Mouse (Mus musculus): ENCODE data around the gene S100a1. TPM values are rescaled to one million over a fixed set of nuclear protein-coding genes. Genes with fewer than 3 reads are reported as not detected.
A peak's percentile ranks its signal among the peaks of the same experiment; 100 is the strongest.

The S100a1 gene
- total and polyA plus RNA-seq, 2 experiments from 2014 or later = 16.4 to 54.2 TPM

DNA sequence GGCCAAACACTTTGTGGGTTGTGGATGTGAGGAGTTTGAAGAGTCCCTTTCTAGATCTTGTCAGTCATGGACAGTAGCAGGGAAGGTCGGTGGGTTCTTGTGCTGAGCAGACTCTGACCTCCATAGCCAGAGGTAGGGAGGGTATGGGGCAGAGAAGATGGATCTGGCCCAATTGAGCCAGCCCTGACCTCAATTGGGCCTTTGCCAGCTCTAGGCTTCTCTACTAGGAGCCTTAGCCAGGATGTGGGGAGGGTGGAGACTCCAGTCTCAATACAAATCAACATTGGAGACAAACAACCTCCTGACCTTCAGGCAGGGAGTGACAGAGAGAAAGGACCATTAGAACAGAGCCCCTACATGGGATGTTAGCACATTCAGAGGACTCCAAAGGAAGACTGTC is 1.1 kb upstream of the S100a1 start:
- ATAC-seq (ENCODE audit: low FRiP score) = no peak
- no peak for TF ChIP-seq CTCF (IDR thresholded peaks at IDR 0.05)
- no peaks in the 10 kb centered on the region for H3K9me3 ChIP-seq (ENCODE audit: low read length)
- H3K4me2 ChIP-seq (ENCODE audit: low read depth, low read length, poor library complexity, severe bottlenecking) = peak overlapping the region; percentile 61
- H3K27ac ChIP-seq (ENCODE audit: low read depth, low read length) = no peak overlapping the region
- peaks cover 5% of the 10 kb centered on the region; the same call in 1 of the 2 replicates for H3K4me1 ChIP-seq (ENCODE audit: insufficient read depth, low read length)
- peaks cover 29% of the 10 kb centered on the region for H3K27me3 ChIP-seq (ENCODE audit: insufficient read depth, low read length)
- no peaks in the 10 kb centered on the region for H3K36me3 ChIP-seq (ENCODE audit: insufficient read depth, low read length)
- 75% methylated on average over 1 of the region's 1 CpGs for WGBS
- DNase-seq (ENCODE audit: low spot score) = no peak
- peak overlapping the region; percentile 35 for H3K4me3 ChIP-seq (ENCODE audit: low read depth, low read length)
- 0 out of 2 replicates have a peak overlapping the region, but pooled peaks have one; percentile 13 for H3K9ac ChIP-seq (replicated peaks; ENCODE audit: low read length, poor library complexity, severe bottlenecking)

GRCm38 (mm10) chr3:90514691-90515090 is 499 bp upstream of the S100a1 start:
- H3K27ac ChIP-seq (ENCODE audit: low read depth, low read length) = no peak overlapping the region
- DNase-seq (ENCODE audit: low spot score) (no peak), ATAC-seq (ENCODE audit: low FRiP score) (no peak)
- peak overlapping the region; percentile 35 for H3K4me3 ChIP-seq (ENCODE audit: low read depth, low read length)
- WGBS = 2% methylated on average over 10 of the region's 10 CpGs
- H3K4me1 ChIP-seq (ENCODE audit: insufficient read depth, low read length) = peaks cover 7% of the 10 kb centered on the region; the same call in 1 of the 2 replicates
- H3K36me3 ChIP-seq (ENCODE audit: insufficient read depth, low read length) = no peaks in the 10 kb centered on the region
- peak overlapping the region; percentile 24; the same call in 1 of the 2 replicates for H3K9ac ChIP-seq (replicated peaks; ENCODE audit: low read length, poor library complexity, severe bottlenecking)
- H3K4me2 ChIP-seq (ENCODE audit: low read depth, low read length, poor library complexity, severe bottlenecking) = peak overlapping the region; percentile 61
- H3K27me3 ChIP-seq (ENCODE audit: insufficient read depth, low read length) = peaks cover 29% of the 10 kb centered on the region
- no peaks in the 10 kb centered on the region for H3K9me3 ChIP-seq (ENCODE audit: low read length)
- TF ChIP-seq CTCF (IDR thresholded peaks at IDR 0.05) = no peak

DNA sequence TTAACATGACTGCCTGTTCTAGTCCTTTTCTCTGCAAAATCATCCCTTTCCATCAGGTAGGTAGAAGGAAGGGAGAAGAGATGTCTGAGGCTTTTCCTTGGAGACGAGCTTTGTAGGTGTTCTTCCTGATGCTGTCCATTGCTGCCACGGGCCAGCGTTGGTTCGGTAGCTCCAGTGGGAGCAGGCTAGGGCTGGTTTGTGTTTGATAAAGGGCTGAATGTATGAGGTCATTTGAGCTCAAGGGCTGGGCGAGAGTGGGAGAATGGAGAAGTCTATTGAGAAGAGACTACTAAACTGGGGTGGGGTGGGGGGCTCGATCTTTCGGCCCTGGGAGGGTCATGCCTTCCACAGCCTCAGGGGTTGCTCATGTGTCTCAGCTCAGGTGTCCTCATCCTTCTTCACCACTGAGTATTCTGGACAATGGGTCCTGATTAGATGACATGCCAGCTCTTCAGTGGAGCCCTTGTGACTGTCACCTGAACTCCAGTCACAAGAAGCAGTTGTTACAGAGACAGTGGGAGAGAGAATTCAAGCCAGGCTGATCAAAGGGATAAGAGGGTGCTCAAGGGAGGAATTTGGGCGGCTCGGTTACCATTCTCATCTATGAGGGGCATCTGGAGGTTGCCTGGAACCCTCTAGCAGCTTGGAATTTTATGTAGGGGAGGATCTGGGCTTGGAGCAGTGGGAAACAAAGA is 1.1 kb downstream of the S100a1 start:
- no peak overlapping the region for H3K9ac ChIP-seq (replicated peaks; ENCODE audit: low read length, poor library complexity, severe bottlenecking)
- no peaks in the 10 kb centered on the region for H3K36me3 ChIP-seq (ENCODE audit: insufficient read depth, low read length)
- DNase-seq (ENCODE audit: low spot score) (no peak), ATAC-seq (ENCODE audit: low FRiP score) (no peak)
- WGBS = 79% methylated on average over 9 of the region's 9 CpGs
- no peaks in the 10 kb centered on the region for H3K9me3 ChIP-seq (ENCODE audit: low read length)
- no peak overlapping the region for H3K4me3 ChIP-seq (ENCODE audit: low read depth, low read length)
- peaks cover 29% of the 10 kb centered on the region for H3K27me3 ChIP-seq (ENCODE audit: insufficient read depth, low read length)
- no peak overlapping the region for H3K27ac ChIP-seq (ENCODE audit: low read depth, low read length)
- H3K4me2 ChIP-seq (ENCODE audit: low read depth, low read length, poor library complexity, severe bottlenecking) = no peak overlapping the region
- H3K4me1 ChIP-seq (ENCODE audit: insufficient read depth, low read length) = peaks cover 9% of the 10 kb centered on the region; the same call in 1 of the 2 replicates
- TF ChIP-seq CTCF (IDR thresholded peaks at IDR 0.05) = no peak

DNA sequence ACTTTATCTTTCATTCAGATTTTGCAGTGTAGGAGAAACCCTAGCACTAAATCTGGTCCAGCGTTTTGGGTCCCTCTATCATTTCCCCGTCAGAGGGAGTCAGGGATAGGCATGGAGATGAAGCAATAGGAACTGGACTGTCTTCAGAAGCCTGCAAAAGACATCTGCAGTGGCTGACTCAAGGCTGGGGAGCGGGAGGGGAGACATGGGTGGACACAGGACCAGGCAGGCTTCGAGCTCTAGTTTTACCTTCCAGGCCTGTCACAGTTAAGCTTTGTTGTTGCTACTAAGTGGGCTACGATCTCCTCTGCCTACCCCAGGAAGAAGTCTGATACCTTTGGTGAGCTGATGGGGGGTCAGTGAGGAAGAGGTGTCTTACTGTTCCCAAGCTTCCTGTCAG is 1.9 kb downstream of the S100a1 start:
- peaks cover 15% of the 10 kb centered on the region; the same call in 1 of the 2 replicates for H3K4me1 ChIP-seq (ENCODE audit: insufficient read depth, low read length)
- H3K36me3 ChIP-seq (ENCODE audit: insufficient read depth, low read length) = no peaks in the 10 kb centered on the region
- H3K27me3 ChIP-seq (ENCODE audit: insufficient read depth, low read length) = peaks cover 29% of the 10 kb centered on the region
- no peak overlapping the region for H3K4me3 ChIP-seq (ENCODE audit: low read depth, low read length)
- H3K9me3 ChIP-seq (ENCODE audit: low read length) = no peaks in the 10 kb centered on the region
- DNase-seq (ENCODE audit: low spot score) = no peak
- H3K4me2 ChIP-seq (ENCODE audit: low read depth, low read length, poor library complexity, severe bottlenecking) = no peak overlapping the region
- ATAC-seq (ENCODE audit: low FRiP score) = no peak
- H3K9ac ChIP-seq (replicated peaks; ENCODE audit: low read length, poor library complexity, severe bottlenecking) = no peak overlapping the region
- TF ChIP-seq CTCF (IDR thresholded peaks at IDR 0.05) = no peak
- WGBS = 85% methylated on average over 5 of the region's 5 CpGs
- H3K27ac ChIP-seq (ENCODE audit: low read depth, low read length) = no peak overlapping the region

GRCm38 (mm10) chr3:90509747-90510123 is 4.5 kb downstream of the S100a1 start:
- ATAC-seq (ENCODE audit: low FRiP score) (peak; percentile 14; the same call in 1 of the 2 replicates), DNase-seq (ENCODE audit: low spot score) (no peak)
- Histone ChIP-seq H3K4me3 (ENCODE audit: low read depth, low read length) (peak overlapping the region; percentile 92), H3K27ac (ENCODE audit: low read depth, low read length) (peak overlapping the region; percentile 96; the same call in 1 of the 2 replicates), H3K4me1 (ENCODE audit: insufficient read depth, low read length) (peaks cover 10% of the 10 kb centered on the region; the same call in 1 of the 2 replicates), H3K4me2 (ENCODE audit: low read depth, low read length, poor library complexity, severe bottlenecking) (peak overlapping the region; percentile 53), H3K27me3 (ENCODE audit: insufficient read depth, low read length) (peaks cover 16% of the 10 kb centered on the region), H3K36me3 (ENCODE audit: insufficient read depth, low read length) (peaks cover 3% of the 10 kb centered on the region; the same call in 1 of the 2 replicates), H3K9me3 (ENCODE audit: low read length) (no peaks in the 10 kb centered on the region), H3K9ac (replicated peaks; ENCODE audit: low read length, poor library complexity, severe bottlenecking) (0 out of 2 replicates have a peak overlapping the region, but pooled peaks have one; percentile 13)
- TF ChIP-seq CTCF (IDR thresholded peaks at IDR 0.05) = no peak
- WGBS = 22% methylated on average over 2 of the region's 2 CpGs

Data from midbrain, postnatal 0 days (tissue).